Mouse (Mus musculus) stomach, embryonic 14.5 days (tissue): Measurements from ENCODE around the gene Laptm4a. TPM values are rescaled to one million over a fixed set of nuclear protein-coding genes. Genes with fewer than 3 reads are reported as not detected.

ENCODE experiments used
- ATAC-seq: fragments of 200-750 bp; cut with Nextera tagmentation; 2 replicates; pipeline ENCODE4 v1.8.0; 2017; ENCODE audit warnings: low read depth, moderate TSS enrichment; ENCODE audit not compliant: insufficient number of reproducible peaks, insufficient read depth, low FRiP score
- H3K27ac ChIP-seq: fragments of 300-500 bp; sonication (generic); 2 replicates; pipeline ENCODE4 v1.5.1; 2014; ENCODE audit warnings: mild to moderate bottlenecking, low read length, moderate library complexity, mixed read lengths
- H3K27me3 ChIP-seq: fragments of 300-500 bp; sonication (generic); 2 replicates; pipeline ENCODE4 v1.6.1; 2014; ENCODE audit warnings: low read length, control low read depth, mixed read lengths; ENCODE audit not compliant: control insufficient read depth, insufficient read depth
- H3K36me3 ChIP-seq: fragments of 300-500 bp; sonication (generic); 2 replicates; pipeline ENCODE4 v1.6.1; 2014; ENCODE audit warnings: mild to moderate bottlenecking, control low read depth, low read length, moderate library complexity, mixed read lengths; ENCODE audit not compliant: control insufficient read depth, insufficient read depth
- H3K4me1 ChIP-seq: fragments of 300-500 bp; sonication (generic); 2 replicates; pipeline ENCODE4 v1.6.1; 2014; ENCODE audit warnings: low read length, control low read depth, mixed read lengths; ENCODE audit not compliant: control insufficient read depth, insufficient read depth
- H3K4me2 ChIP-seq: fragments of 300-500 bp; sonication (generic); replicated peaks from 2 replicates; pipeline ENCODE4 v1.6.1; 2014; ENCODE audit warnings: low read depth, low read length, control low read depth
- H3K4me3 ChIP-seq: fragments of 300-500 bp; sonication (generic); 2 replicates; pipeline ENCODE4 v1.5.1; 2014; ENCODE audit warnings: low read depth, low read length, control low read depth
- H3K9ac ChIP-seq: fragments of 300-500 bp; sonication (generic); replicated peaks from 2 replicates; pipeline ENCODE4 v1.6.1; 2014; ENCODE audit warnings: low read depth, mild to moderate bottlenecking, control low read depth, low read length, moderate library complexity, mixed read lengths
- H3K9me3 ChIP-seq: fragments of 300-500 bp; sonication (generic); 2 replicates; pipeline ENCODE4 v1.6.1; 2016; ENCODE audit warnings: low read depth, low read length, control low read depth; ENCODE audit not compliant: control insufficient read depth
- WGBS: fragments of 180-500 bp; shearing (Covaris S2); extraction: QIAGEN DNeasy Blood & Tissue Kit; methylation state at CpG from one replicate; pipeline ENCODE4 v1.1.7; 2014; 5-methylcytosine and 5-hydroxymethylcytosine counted together
- polyA plus RNA-seq: library from polyadenylated mRNA; unstranded; fragments of >200 nt; fragmentation: Nextera tagmentation; extraction: Ambion mirVana; gene quantifications from 2 replicates; pipeline ENCODE4 v1.2.1, GENCODE M21; 2014

Gene Laptm4a
- polyA plus RNA-seq, 1 experiment from 2014 or later, result 148 TPM

DNA sequence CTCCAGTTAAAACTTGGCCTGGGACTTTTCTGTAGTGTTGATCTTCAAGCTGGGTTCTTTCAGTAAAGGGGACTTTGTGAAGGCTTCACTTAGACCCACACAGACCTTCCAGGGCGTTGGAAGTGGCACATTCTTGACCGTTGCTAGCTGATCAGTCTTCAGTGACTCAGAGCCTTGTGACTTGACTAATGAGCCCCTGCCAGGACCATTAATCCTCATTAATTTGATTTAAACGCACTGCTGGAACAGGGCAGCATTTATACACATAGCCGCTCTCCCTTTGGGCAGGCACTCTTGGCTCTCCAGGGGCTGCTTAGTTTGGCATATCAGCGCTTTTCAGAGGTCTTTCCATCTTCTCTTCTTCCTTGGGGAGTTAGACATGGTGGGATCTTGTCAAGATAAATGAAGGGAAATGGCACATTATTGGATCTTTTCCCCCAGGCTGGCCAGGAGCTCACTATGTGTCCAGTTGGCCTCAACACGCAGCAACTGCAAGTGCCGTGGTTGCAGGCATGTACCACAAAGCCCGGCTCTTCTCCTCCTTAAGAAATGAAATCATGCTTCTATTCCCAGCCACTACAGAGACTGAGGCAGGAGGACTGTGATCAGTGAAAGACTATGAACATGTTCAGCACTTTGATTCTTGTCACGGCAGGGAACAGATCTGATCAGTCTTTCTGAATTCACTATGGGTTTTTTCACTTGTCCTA lies 40.3 kb downstream of the Laptm4a start:
- 54% methylated on average over 9 of the region's 9 CpGs for WGBS
- H3K4me3 ChIP-seq, result no peak overlapping the region
- no peak for ATAC-seq
- no peak overlapping the region for H3K27ac ChIP-seq
- H3K4me1 ChIP-seq, result no peaks in the 10 kb centered on the region
- H3K27me3 ChIP-seq, result no peaks in the 10 kb centered on the region
- no peaks in the 10 kb centered on the region for H3K36me3 ChIP-seq
- H3K9ac ChIP-seq, result no peak overlapping the region
- H3K9me3 ChIP-seq, result no peaks in the 10 kb centered on the region
- H3K4me2 ChIP-seq, result no peak overlapping the region

DNA sequence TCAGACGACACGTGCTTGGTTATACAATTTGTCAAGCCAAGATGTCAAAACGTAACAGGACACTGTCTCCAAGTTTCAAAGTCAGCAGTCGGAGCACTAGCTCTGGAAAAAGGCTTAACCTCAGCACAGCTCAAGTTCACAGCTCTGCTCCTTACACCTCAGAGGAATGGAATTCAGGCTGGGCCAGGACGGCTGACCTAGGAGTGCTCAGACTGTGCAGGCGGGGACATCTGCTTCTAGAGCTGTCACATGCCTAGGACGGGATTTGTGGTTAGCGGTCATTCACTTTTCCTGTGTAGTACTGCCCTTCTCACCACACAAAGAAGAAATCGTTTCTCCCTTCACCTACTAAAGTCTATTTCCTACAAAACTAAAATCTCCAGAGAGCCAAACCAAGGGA lies 48.4 kb downstream of the Laptm4a start:
- H3K4me2 ChIP-seq, result no peak overlapping the region
- no peaks in the 10 kb centered on the region for H3K36me3 ChIP-seq
- WGBS, result 10% methylated on average over 9 of the region's 9 CpGs
- H3K4me3 ChIP-seq, result no peak overlapping the region
- no peak overlapping the region for H3K9ac ChIP-seq
- no peak overlapping the region for H3K27ac ChIP-seq
- no peaks in the 10 kb centered on the region for H3K9me3 ChIP-seq
- 0 out of 2 replicates have a peak, but pooled peaks have one; percentile 42 for ATAC-seq
- H3K4me1 ChIP-seq, result no peaks in the 10 kb centered on the region
- no peaks in the 10 kb centered on the region for H3K27me3 ChIP-seq

DNA sequence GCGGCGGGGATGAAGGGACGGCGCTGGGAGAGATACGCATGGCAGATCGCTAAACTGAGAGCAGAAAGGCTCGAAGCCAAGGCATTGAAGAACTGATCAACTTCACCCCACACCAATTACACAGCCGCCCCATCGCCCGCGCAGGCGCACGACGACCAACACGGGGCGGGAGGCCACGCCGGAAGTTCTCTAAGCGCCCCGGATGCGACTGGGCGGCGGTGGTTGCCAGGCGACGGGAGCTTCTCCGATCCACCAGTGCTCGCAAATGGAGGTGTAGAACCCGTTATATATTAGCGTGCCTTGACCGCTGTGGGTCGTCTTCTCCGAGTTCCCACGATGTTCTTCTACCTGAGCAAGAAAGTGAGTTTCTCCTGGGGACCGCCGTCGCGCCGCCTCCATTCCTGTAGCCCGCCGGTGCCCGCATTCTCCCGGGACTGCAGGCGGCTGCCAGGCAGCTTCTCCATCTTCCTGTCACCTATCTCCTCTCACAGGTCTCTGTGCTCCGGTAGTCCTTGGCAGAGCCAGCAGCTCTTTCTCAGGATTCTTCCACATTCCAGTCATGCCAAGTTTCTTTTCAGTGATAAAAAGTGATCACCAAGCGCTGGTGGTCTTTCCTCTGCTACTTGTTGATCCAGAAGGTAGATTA lies 52.5 kb downstream of the Laptm4a start, which contains the start of gene Wdr35:
Wdr35 (plus strand) TSS at position 73 of the 646 bp plus-strand sequence.
- ATAC-seq, result peak; percentile 92
- H3K4me1 ChIP-seq, result no peaks in the 10 kb centered on the region
- peak within 1 kb of the TSS; percentile 89 for H3K4me2 ChIP-seq
- under 1% methylated on average over 45 of the region's 45 CpGs for WGBS
- H3K27me3 ChIP-seq, result no peaks in the 10 kb centered on the region
- no peaks in the 10 kb centered on the region for H3K36me3 ChIP-seq
- peak within 1 kb of the TSS; percentile 46; the same call in 1 of the 2 replicates for H3K9ac ChIP-seq
- peak within 1 kb of the TSS; percentile 79 for H3K4me3 ChIP-seq
- H3K9me3 ChIP-seq, result no peaks in the 10 kb centered on the region
- H3K27ac ChIP-seq, result peak within 1 kb of the TSS; percentile 11; the same call in 1 of the 2 replicates

DNA sequence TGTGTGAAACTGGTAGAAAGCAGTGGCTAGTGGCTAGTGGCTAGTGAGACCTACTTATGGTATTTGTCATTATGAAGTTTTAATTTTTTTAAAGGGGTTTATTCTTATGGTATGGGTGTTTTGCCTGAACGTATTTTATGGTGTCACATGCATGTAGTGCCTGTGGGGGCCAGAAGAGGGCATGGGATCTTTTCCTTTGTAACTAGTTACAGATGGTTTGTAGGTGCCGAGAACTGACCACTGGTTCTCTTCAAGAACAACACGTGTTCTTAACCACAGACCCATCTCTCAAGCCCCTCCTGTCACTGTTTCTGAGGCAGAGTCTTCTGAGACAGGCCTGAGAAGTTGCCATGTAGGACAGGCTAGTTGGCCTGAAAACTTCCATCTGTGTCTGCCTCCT lies 53.6 kb downstream of the Laptm4a start:
- no peaks in the 10 kb centered on the region for H3K27me3 ChIP-seq
- H3K4me3 ChIP-seq, result no peak overlapping the region
- no peak overlapping the region for H3K27ac ChIP-seq
- ATAC-seq, result no peak
- no peak overlapping the region for H3K9ac ChIP-seq
- H3K36me3 ChIP-seq, result no peaks in the 10 kb centered on the region; the same call in 1 of the 2 replicates
- WGBS, result 88% methylated on average over 3 of the region's 3 CpGs
- peak overlapping the region; percentile 89; the same call in 1 of the 2 replicates for H3K4me2 ChIP-seq
- no peaks in the 10 kb centered on the region for H3K9me3 ChIP-seq
- H3K4me1 ChIP-seq, result no peaks in the 10 kb centered on the region

Other genes starting within 250 kb of the Laptm4a start
- 65.8 and 69.2 TPM in 2 replicates for gene Pum2, start 247.5 kb upstream of the Laptm4a start, polyA plus RNA-seq
- gene Sdc1, start 150.3 kb upstream of the Laptm4a start, polyA plus RNA-seq, result 112 and 129 TPM in 2 replicates
- gene Matn3, start 26.3 kb downstream of the Laptm4a start, polyA plus RNA-seq, result 0.13 and 0.29 TPM in 2 replicates
- 17.6 and 21.3 TPM in 2 replicates for gene Wdr35, start 52.2 kb downstream of the Laptm4a start, polyA plus RNA-seq
- 22.9 and 24.0 TPM in 2 replicates for gene Ttc32, start 108.3 kb downstream of the Laptm4a start, polyA plus RNA-seq